Mouse (Mus musculus) erythroblast, embryonic 14.5 days (primary cell): ENCODE results near the gene Ism1. TPM values are rescaled to one million over a fixed set of nuclear protein-coding genes. Genes with fewer than 3 reads are reported as not detected.

Experiments used
- H3K27me3 ChIP-seq: 2 replicates; pipeline ENCODE4 v1.6.1; 2012; ENCODE audit warnings: inconsistent platforms; ENCODE audit not compliant: control insufficient read depth
- H3K36me3 ChIP-seq: 2 replicates; pipeline ENCODE4 v1.6.1; 2012; ENCODE audit warnings: mild to moderate bottlenecking, inconsistent platforms; ENCODE audit not compliant: control insufficient read depth
- H3K4me1 ChIP-seq: 2 replicates; pipeline ENCODE4 v1.6.1; 2012; ENCODE audit warnings: inconsistent platforms; ENCODE audit not compliant: control insufficient read depth
- H3K4me3 ChIP-seq: replicated peaks from 2 replicates; pipeline ENCODE3; 2012; ENCODE audit warnings: moderate library complexity, mild to moderate bottlenecking, inconsistent platforms
- H3K9me3 ChIP-seq: 2 replicates; pipeline ENCODE4 v1.6.1; 2012; ENCODE audit warnings: low read length, inconsistent platforms, mixed read lengths; ENCODE audit not compliant: control insufficient read depth
- GATA1 ChIP-seq: IDR thresholded peaks from 2 replicates; pipeline ENCODE4 v1.6.1; 2012; ENCODE audit warnings: low read length, inconsistent platforms, mixed read lengths
- TAL1 ChIP-seq: IDR thresholded peaks from 3 replicates; pipeline ENCODE4 v1.6.1; 2012; ENCODE audit warnings: low read length, inconsistent platforms, mixed read lengths
- polyA plus RNA-seq: library from polyadenylated mRNA; stranded (reverse); fragments of >175 nt; gene quantifications from 2 replicates; pipeline ENCODE4 v1.2.3, GENCODE M21; 2012

Ism1 gene
- polyA plus RNA-seq, 1 experiment = not detected

DNA sequence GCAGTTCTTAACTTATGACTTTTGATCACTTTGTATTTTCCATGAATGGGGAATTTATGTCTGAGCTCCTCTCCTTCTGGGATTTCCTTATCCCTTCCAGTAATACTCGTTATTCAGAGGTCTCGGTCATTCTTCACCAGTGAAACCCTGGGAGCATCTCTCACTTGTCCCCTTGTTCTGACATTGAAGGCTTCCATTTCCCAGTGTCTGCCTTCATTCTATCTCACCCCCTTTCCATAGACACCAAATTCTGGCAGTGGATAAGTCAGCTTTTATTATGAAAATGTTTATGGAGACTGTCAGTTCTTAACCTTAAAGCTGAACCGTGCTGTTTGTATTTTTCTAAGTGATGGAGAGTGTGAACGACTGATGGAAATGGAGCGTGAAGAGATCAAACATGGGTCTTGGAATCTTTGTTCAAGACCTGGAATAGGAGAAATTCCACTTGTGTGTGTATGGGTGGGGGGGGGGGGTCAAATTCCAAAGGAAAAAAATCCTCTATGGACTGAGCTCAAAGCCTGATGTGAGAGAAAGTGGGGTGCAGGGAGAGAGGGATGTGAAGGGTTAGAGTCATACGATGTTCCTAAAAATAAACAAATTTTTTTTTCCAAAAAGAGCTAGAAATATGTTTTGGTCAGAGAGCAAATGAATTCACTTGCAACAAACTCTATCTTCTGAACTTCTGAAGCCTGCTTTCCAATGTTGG lies 30.4 kb downstream of the Ism1 start:
- no peaks in the 10 kb centered on the region for H3K36me3 ChIP-seq
- H3K27me3 ChIP-seq = no peaks in the 10 kb centered on the region
- H3K4me3 ChIP-seq = no peak overlapping the region
- no peak for TF ChIP-seq TAL1
- no peak for TF ChIP-seq GATA1
- no peaks in the 10 kb centered on the region for H3K4me1 ChIP-seq
- no peaks in the 10 kb centered on the region; the same call in 1 of the 2 replicates for H3K9me3 ChIP-seq

DNA sequence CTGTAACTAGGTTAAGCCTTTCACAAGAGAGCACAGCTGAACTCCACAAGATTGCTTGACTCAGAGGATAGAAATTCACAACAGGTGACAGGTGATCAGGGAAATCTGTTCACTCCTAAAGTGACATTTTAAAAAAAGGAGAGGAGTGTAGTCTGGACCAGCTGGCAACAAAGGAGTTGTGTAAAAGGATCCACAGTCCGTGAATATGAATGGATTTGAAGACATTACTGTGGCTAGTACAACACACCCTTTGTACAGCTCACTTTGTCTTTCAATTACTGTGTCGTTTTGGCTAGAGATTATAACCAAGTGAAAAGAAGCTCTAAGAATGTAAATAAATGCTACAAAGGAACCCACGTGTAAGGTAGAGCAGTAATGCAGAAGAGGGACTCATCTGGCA lies 33.7 kb downstream of the Ism1 start:
- no peaks in the 10 kb centered on the region for H3K4me1 ChIP-seq
- no peaks in the 10 kb centered on the region; the same call in 1 of the 2 replicates for H3K9me3 ChIP-seq
- H3K4me3 ChIP-seq = no peak overlapping the region
- no peaks in the 10 kb centered on the region for H3K36me3 ChIP-seq
- no peak for TF ChIP-seq TAL1
- TF ChIP-seq GATA1 = no peak
- no peaks in the 10 kb centered on the region for H3K27me3 ChIP-seq

DNA sequence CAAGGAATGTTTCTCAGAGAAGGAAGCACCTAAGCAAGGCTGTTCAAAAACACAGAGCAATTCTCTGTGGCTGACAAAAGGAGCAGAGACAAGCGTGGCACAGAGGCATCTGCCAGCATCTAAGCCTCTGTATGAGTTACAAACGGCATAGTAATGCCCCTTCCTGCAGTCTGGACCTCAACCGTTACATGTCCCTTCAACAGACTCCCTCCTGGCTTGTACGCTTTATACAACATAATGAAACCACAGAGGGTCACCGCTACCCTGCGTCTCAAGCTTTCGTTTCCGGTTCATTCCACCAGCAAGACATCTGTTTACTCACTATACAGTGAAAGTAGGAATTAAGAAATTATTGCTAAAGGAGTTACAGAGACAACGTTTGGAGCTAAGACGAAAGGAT lies 34.1 kb downstream of the Ism1 start:
- no peak overlapping the region for H3K4me3 ChIP-seq
- no peak for TF ChIP-seq TAL1
- no peak for TF ChIP-seq GATA1
- no peaks in the 10 kb centered on the region; the same call in 1 of the 2 replicates for H3K9me3 ChIP-seq
- H3K36me3 ChIP-seq = no peaks in the 10 kb centered on the region
- H3K4me1 ChIP-seq = no peaks in the 10 kb centered on the region
- H3K27me3 ChIP-seq = no peaks in the 10 kb centered on the region

DNA sequence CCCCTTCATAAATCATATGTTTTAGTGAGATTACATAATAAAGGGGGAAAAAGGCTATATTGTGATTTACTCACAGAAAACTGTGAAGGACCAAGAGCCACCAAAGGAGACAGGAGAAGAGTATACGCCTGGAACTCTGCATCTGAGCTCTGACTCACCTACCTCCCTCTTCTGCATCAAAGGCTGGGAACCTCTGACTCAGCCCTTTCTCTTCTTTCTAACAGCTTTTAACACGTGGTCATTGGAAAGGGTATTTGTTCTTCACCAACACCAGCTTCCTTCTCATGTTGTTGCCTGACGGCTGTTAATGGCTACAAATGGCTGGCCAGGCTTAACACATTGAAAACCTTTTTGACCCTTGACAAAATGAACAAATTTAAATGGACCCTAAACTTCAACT lies 36.2 kb downstream of the Ism1 start:
- TF ChIP-seq TAL1 = no peak
- TF ChIP-seq GATA1 = no peak
- no peak overlapping the region for H3K4me3 ChIP-seq
- no peaks in the 10 kb centered on the region for H3K4me1 ChIP-seq
- no peaks in the 10 kb centered on the region; the same call in 1 of the 2 replicates for H3K9me3 ChIP-seq
- no peaks in the 10 kb centered on the region for H3K27me3 ChIP-seq
- no peaks in the 10 kb centered on the region for H3K36me3 ChIP-seq

DNA sequence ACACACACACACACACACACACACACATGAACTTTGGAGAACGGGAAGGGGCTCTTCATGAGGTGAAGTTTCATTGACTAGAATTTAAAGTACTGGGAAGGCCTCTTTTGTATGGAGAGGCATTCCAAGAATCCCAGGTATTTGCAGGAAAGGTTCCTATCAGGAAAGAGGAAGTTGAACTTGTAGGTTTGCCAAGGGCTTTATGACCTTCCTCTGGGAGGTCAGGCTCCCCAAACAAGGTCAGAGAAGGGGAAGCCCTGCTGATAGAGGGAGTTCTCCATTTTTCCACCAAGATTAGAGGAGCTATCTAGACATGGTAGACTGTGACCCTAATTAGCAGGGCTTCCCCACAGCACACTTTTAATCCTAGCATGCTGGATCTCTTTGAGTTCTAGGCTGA lies 39.8 kb downstream of the Ism1 start:
- no peak overlapping the region for H3K4me3 ChIP-seq
- TF ChIP-seq GATA1 (no peak), TAL1 (no peak)
- no peaks in the 10 kb centered on the region for H3K4me1 ChIP-seq
- no peaks in the 10 kb centered on the region for H3K27me3 ChIP-seq
- H3K36me3 ChIP-seq = no peaks in the 10 kb centered on the region
- H3K9me3 ChIP-seq = no peaks in the 10 kb centered on the region

DNA sequence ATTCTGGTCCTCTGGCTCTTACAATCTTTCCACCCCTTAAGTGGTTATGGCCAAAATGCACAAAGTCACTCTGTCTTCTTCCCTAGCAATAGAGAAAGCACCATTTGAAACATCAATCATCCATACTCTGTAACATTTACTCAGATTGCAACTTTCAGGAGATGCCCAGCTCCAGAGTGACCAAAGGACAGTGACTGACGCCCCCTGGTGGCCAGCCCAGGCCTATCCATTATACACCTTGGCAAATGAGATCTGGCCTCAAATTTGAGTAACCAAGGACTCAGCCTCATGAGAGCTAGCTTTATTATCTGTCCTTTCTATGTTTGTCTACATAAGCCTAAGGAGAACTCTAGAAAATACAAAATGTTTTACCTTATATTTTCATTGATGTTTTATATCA lies 44.7 kb downstream of the Ism1 start:
- TF ChIP-seq GATA1 = no peak
- TF ChIP-seq TAL1 = no peak
- Histone ChIP-seq H3K27me3 (no peaks in the 10 kb centered on the region), H3K4me3 (no peak overlapping the region), H3K36me3 (no peaks in the 10 kb centered on the region), H3K9me3 (no peaks in the 10 kb centered on the region), H3K4me1 (no peaks in the 10 kb centered on the region)

DNA sequence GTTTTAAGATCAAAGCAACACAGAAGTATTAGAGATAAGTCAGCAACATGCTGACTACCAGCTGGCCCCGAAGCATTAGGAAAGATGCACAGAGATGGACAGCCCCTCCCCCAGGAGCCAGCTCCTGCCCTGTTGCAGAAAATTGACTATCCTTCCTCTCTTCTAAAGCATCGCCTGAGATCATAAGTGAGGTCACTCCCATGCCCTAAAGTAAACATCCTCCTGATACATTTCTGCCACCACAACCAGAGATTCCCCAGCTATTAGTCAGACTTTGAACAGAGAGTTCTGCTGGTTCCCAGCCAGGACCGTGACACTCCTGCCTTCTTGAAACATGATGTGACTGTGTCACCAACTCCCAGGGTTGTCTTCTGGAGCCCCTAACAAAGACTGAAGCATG lies 45.3 kb downstream of the Ism1 start:
- Histone ChIP-seq H3K9me3 (no peaks in the 10 kb centered on the region), H3K27me3 (no peaks in the 10 kb centered on the region), H3K36me3 (no peaks in the 10 kb centered on the region), H3K4me1 (no peaks in the 10 kb centered on the region), H3K4me3 (no peak overlapping the region)
- no peak for TF ChIP-seq TAL1
- no peak for TF ChIP-seq GATA1

DNA sequence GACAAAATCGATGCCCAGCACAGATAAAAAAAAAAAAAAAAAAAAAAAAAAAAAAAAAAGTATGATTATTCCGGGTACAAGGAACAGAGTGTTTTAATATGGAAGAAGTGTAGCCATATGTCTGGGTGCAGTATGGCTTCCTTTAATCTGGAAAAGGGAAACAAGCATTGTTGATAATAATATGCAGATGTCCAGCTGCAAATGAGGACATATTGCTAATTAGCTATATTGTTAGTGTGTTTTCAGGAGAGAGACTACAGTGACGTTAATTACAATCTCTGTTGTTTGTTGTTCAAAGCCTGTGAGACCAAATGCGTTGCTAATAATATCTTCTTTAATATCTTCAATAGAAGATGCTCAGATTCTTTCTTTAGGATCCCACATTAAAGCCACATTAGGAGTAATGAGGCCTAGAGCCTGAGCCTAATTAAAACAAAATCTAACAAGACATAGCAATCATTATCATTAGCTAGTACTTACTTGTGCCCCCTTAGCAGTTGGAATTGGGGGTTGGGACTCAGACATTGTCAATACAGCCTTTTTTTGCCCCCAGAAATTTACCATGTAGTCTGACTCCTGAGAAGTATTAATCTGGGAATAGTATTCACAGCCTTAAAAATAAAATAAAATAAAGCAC lies 46.3 kb downstream of the Ism1 start:
- TF ChIP-seq TAL1 (no peak; the same call in 2 of the 3 replicates), GATA1 (no peak)
- H3K9me3 ChIP-seq = no peaks in the 10 kb centered on the region
- H3K4me3 ChIP-seq = no peak overlapping the region
- no peaks in the 10 kb centered on the region for H3K4me1 ChIP-seq
- no peaks in the 10 kb centered on the region for H3K27me3 ChIP-seq
- H3K36me3 ChIP-seq = no peaks in the 10 kb centered on the region

DNA sequence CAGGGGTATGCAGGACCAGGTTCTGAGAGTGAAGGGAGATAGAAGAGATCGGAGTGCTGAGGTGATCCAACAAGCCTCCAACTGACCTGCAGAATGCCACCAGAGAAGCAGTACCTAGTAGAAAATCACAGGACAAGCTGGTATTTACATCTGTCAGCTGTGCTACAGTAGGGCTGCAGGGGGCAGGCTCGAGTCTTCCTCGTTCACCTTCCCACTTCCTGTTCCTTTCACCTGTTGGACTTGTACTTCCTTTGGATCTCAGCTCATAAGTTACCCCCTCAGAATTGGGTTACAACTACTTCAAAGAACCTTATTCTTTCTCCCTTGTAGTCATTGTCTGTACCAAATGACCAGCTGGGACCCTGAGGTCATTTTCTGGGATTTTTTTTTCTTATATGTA lies 47.4 kb downstream of the Ism1 start:
- Histone ChIP-seq H3K27me3 (no peaks in the 10 kb centered on the region), H3K4me1 (no peaks in the 10 kb centered on the region), H3K9me3 (no peaks in the 10 kb centered on the region)

DNA sequence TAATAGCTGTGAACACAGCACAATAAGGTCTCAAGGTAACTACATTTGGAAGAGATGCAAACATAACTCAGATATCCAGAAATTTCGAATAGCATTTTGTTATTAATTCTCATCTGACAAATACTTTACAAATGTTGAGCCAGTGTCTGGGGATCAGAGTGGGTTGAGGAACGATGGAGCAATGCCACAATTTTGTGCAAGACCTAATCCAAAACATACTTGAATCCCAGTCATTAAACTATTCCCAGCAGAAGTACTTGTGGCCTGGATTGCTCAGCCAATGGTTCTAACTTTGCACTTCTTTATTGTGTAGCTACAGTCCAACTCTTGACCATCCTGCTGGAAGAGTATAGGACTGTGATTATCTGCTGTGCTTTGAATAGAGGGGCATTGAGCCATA lies 50.1 kb downstream of the Ism1 start:
- Histone ChIP-seq H3K4me3 (no peak overlapping the region), H3K27me3 (no peaks in the 10 kb centered on the region)
- TF ChIP-seq TAL1 = no peak
- TF ChIP-seq GATA1 = no peak

More for the DNA sequence above, 47.4 kb downstream of the Ism1 start:
- TF ChIP-seq TAL1 = no peak
- TF ChIP-seq GATA1 = no peak
- no peak overlapping the region for H3K4me3 ChIP-seq
- H3K36me3 ChIP-seq = no peaks in the 10 kb centered on the region

More for the DNA sequence above, 50.1 kb downstream of the Ism1 start:
- no peaks in the 10 kb centered on the region for H3K4me1 ChIP-seq
- no peaks in the 10 kb centered on the region for H3K36me3 ChIP-seq
- H3K9me3 ChIP-seq = no peaks in the 10 kb centered on the region
